Mouse (Mus musculus): ENCODE results near the gene Rsph9.

GRCm38 (mm10) chr17:46154336-46154735 lies 10.3 kb upstream of the Rsph9 start:
- TF ChIP-seq CTCF (IDR thresholded peaks at IDR 0.05; ENCODE audit: borderline replicate concordance, control insufficient read depth, extremely low read depth, insufficient read depth, low read length, poor library complexity): no peak
- no peak for TF ChIP-seq POLR2A (IDR thresholded peaks at IDR 0.05; ENCODE audit: control insufficient read depth, extremely low read depth, insufficient read depth, low read length, poor library complexity)

All from thymus, adult 2 months (tissue).